Mouse (Mus musculus) embryonic facial prominence, embryonic 15.5 days (tissue): ENCODE results near the gene Pla2g2f. TPM values are rescaled to one million over a fixed set of nuclear protein-coding genes. Genes with fewer than 3 reads are reported as not detected.

Experiments
- ATAC-seq: fragments of 200-750 bp; cut with Nextera tagmentation; 2 replicates; pipeline ENCODE4 v1.8.0; 2017; ENCODE audit warnings: low read depth, moderate TSS enrichment; ENCODE audit not compliant: insufficient number of reproducible peaks, low FRiP score, low TSS enrichment
- H3K27ac ChIP-seq: fragments of 300-500 bp; sonication (generic); replicated peaks from 2 replicates; pipeline ENCODE4 v1.5.1; 2015; ENCODE audit warnings: mild to moderate bottlenecking, inconsistent platforms
- H3K27me3 ChIP-seq: fragments of 300-500 bp; sonication (generic); 2 replicates; pipeline ENCODE4 v1.6.1; 2015; ENCODE audit warnings: inconsistent platforms
- H3K36me3 ChIP-seq: fragments of 300-500 bp; sonication (generic); 2 replicates; pipeline ENCODE4 v1.6.1; 2015; ENCODE audit warnings: mild to moderate bottlenecking, inconsistent platforms
- H3K4me1 ChIP-seq: fragments of 300-500 bp; sonication (generic); 2 replicates; pipeline ENCODE4 v1.6.1; 2015; ENCODE audit warnings: inconsistent platforms
- H3K4me2 ChIP-seq: fragments of 300-500 bp; sonication (generic); replicated peaks from 2 replicates; pipeline ENCODE4 v1.6.1; 2015; ENCODE audit warnings: mild to moderate bottlenecking, inconsistent platforms
- H3K4me3 ChIP-seq: fragments of 300-500 bp; sonication (generic); replicated peaks from 2 replicates; pipeline ENCODE4 v1.5.1; 2015; ENCODE audit warnings: mild to moderate bottlenecking, inconsistent platforms
- H3K9ac ChIP-seq: fragments of 300-500 bp; sonication (generic); 2 replicates; pipeline ENCODE4 v1.6.1; 2015; ENCODE audit warnings: inconsistent platforms
- H3K9me3 ChIP-seq: fragments of 300-500 bp; sonication (generic); replicated peaks from 2 replicates; pipeline ENCODE4 v1.6.1; 2016; ENCODE audit warnings: inconsistent platforms
- WGBS: fragments of 180-500 bp; shearing (Covaris S2); methylation state at CpG from one replicate; pipeline ENCODE4 v1.1.7; 2015; 5-methylcytosine and 5-hydroxymethylcytosine counted together
- polyA plus RNA-seq: library from polyadenylated mRNA; unstranded; fragments of >200 nt; fragmentation: Nextera tagmentation; extraction: Ambion mirVana; gene quantifications from 2 replicates; pipeline ENCODE4 v1.2.1, GENCODE M21; 2015

The Pla2g2f gene
- polyA plus RNA-seq, 1 experiment from 2014 or later = 31.1 TPM

GRCm38 (mm10) chr4:138762266-138762665, 4.8 kb upstream of the Pla2g2f start:
- Histone ChIP-seq H3K9ac (no peak overlapping the region), H3K27me3 (no peaks in the 10 kb centered on the region), H3K4me1 (no peaks in the 10 kb centered on the region), H3K27ac (no peak overlapping the region), H3K9me3 (no peaks in the 10 kb centered on the region), H3K4me3 (no peak overlapping the region), H3K4me2 (no peak overlapping the region), H3K36me3 (no peaks in the 10 kb centered on the region)
- ATAC-seq = no peak
- 75% methylated on average over 9 of the region's 9 CpGs for WGBS

DNA sequence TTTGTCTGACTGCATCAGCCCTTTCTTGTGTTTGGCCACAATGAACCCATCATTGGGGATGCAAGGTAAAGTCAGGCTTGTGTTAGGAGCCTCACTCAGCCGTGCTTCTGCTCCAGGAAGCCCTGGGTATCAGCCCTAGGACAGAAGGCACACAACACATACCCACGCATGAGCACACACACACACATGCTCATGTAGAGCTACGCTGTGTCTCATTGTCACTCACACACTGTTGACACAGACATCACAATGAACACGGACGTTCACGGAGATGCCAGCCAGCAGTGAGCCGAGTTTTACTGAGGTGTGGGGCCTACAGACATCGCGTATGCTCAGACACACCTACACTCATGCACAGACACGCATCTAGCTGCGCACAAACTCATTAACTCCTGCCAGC, 1.4 kb downstream of the Pla2g2f start:
- Histone ChIP-seq H3K27ac (peak overlapping the region; percentile 51), H3K9me3 (no peaks in the 10 kb centered on the region), H3K27me3 (no peaks in the 10 kb centered on the region), H3K9ac (no peak overlapping the region), H3K4me3 (peak overlapping the region; percentile 3; the same call in 1 of the 2 replicates), H3K4me2 (no peak overlapping the region), H3K4me1 (peaks cover 9% of the 10 kb centered on the region; the same call in 1 of the 2 replicates), H3K36me3 (no peaks in the 10 kb centered on the region)
- 63% methylated on average over 11 of the region's 11 CpGs for WGBS
- no peak for ATAC-seq

- H3K36me3 ChIP-seq = no peaks in the 10 kb centered on the region
- no peak overlapping the region for H3K9ac ChIP-seq
- WGBS = 45% methylated on average over 4 of the region's 4 CpGs
Measured at GRCm38 (mm10) chr4:138755439-138755838, 2.0 kb downstream of the Pla2g2f start.

GRCm38 (mm10) chr4:138754432-138754831, 3.0 kb downstream of the Pla2g2f start:
- 76% methylated on average over 9 of the region's 9 CpGs for WGBS
- no peaks in the 10 kb centered on the region for H3K9me3 ChIP-seq
- no peak for ATAC-seq
- H3K27ac ChIP-seq = no peak overlapping the region
- H3K27me3 ChIP-seq = no peaks in the 10 kb centered on the region
- H3K9ac ChIP-seq = no peak overlapping the region
- H3K4me3 ChIP-seq = no peak overlapping the region
- no peak overlapping the region for H3K4me2 ChIP-seq
- H3K36me3 ChIP-seq = no peaks in the 10 kb centered on the region
- peaks cover 9% of the 10 kb centered on the region; the same call in 1 of the 2 replicates for H3K4me1 ChIP-seq

More at GRCm38 (mm10) chr4:138755439-138755838, 2.0 kb downstream of the Pla2g2f start:
- Histone ChIP-seq H3K9me3 (no peaks in the 10 kb centered on the region), H3K27me3 (no peaks in the 10 kb centered on the region), H3K4me2 (no peak overlapping the region), H3K4me1 (peaks cover 9% of the 10 kb centered on the region; the same call in 1 of the 2 replicates), H3K27ac (0 out of 2 replicates have a peak overlapping the region, but pooled peaks have one; percentile 51), H3K4me3 (peak overlapping the region; percentile 3; the same call in 1 of the 2 replicates)
- ATAC-seq = no peak

DNA sequence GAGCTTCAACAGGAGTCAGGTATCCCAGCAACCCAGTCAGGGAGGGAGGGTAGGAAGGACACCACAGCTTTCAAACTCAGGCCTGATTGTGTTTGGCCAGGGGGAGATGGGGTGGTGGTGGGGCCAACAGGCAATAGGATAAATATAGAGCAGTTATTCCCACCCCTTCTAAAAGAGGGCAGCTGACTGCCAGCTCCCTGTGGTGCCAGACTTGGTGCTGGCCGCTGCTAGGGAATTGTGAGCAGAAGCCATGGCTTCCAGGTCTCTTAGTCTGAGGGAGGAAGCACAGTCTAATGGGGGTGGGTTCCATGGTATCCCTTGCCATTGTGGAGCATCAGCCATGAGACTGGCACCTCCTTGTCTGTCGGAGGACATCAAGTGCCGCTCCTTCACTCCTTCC, 3.8 kb downstream of the Pla2g2f start:
- Histone ChIP-seq H3K36me3 (no peaks in the 10 kb centered on the region), H3K4me1 (peaks cover 9% of the 10 kb centered on the region; the same call in 1 of the 2 replicates), H3K9me3 (no peaks in the 10 kb centered on the region), H3K27me3 (no peaks in the 10 kb centered on the region), H3K9ac (no peak overlapping the region), H3K27ac (no peak overlapping the region), H3K4me3 (no peak overlapping the region), H3K4me2 (no peak overlapping the region)
- 85% methylated on average over 3 of the region's 3 CpGs for WGBS
- ATAC-seq = no peak

GRCm38 (mm10) chr4:138752603-138753002, 4.8 kb downstream of the Pla2g2f start:
- Histone ChIP-seq H3K9ac (no peak overlapping the region), H3K36me3 (no peaks in the 10 kb centered on the region), H3K4me3 (no peak overlapping the region), H3K4me2 (no peak overlapping the region), H3K27me3 (no peaks in the 10 kb centered on the region), H3K27ac (no peak overlapping the region), H3K4me1 (peaks cover 15% of the 10 kb centered on the region; the same call in 1 of the 2 replicates), H3K9me3 (no peaks in the 10 kb centered on the region)
- no peak for ATAC-seq
- WGBS = 90% methylated on average over 6 of the region's 6 CpGs

- Histone ChIP-seq H3K27me3 (0 out of 2 replicates have a peak, but pooled peaks cover 2% of the 10 kb centered on the region), H3K9me3 (no peaks in the 10 kb centered on the region), H3K4me3 (no peak overlapping the region), H3K4me2 (no peak overlapping the region), H3K27ac (no peak overlapping the region), H3K36me3 (no peaks in the 10 kb centered on the region), H3K4me1 (peaks cover 6% of the 10 kb centered on the region; the same call in 1 of the 2 replicates), H3K9ac (no peak overlapping the region)
- ATAC-seq = no peak
- WGBS = 46% methylated on average over 8 of the region's 8 CpGs
Measured at GRCm38 (mm10) chr4:138748369-138749072, 8.9 kb downstream of the Pla2g2f start.

DNA sequence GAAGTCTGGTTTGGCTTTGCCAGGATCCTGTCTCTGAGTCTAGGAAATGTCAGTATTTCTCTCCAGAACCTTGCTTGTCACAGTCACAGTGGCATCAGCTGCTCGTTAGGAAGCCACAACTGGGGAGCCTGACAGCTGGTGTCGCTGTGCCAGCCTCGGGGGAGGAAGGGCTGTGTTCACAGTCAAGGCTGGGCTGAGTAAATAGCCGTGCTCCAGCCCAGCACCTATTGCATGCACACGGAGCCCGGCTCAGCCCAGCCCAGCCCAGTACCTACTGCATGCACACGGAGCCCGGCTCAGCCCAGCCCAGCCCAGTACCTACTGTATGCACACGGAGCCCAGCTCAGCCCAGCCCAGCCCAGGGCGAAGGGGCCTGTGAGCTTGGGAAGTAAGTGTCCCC, 9.6 kb downstream of the Pla2g2f start:
- H3K9ac ChIP-seq = no peak overlapping the region
- 52% methylated on average over 10 of the region's 10 CpGs for WGBS
- H3K27ac ChIP-seq = no peak overlapping the region
- H3K27me3 ChIP-seq = 0 out of 2 replicates have a peak, but pooled peaks cover 2% of the 10 kb centered on the region
- H3K4me1 ChIP-seq = peaks cover 6% of the 10 kb centered on the region; the same call in 1 of the 2 replicates
- H3K4me3 ChIP-seq = no peak overlapping the region
- no peaks in the 10 kb centered on the region for H3K36me3 ChIP-seq
- no peak for ATAC-seq
- H3K4me2 ChIP-seq = no peak overlapping the region
- no peaks in the 10 kb centered on the region for H3K9me3 ChIP-seq

DNA sequence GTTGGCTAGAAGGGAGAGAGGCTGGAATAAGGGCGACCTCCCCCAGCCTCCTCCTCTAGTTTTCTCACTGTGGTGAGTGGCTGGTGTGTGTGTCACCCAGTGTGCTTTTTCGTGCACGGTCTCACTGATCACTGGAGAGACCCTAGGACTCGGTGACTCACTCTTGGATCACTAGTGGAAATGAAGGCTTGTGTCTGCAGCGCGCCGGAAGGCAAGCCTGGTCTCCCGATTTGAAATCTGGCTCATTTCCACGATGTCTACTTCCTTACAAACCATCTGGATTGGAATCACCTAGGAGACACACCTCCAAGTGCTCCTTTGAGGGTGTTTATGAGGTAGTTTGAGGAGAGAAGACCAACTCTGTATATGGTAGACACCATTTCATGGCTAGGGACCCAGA, 10.6 kb downstream of the Pla2g2f start:
- no peak for ATAC-seq
- Histone ChIP-seq H3K9ac (no peak overlapping the region), H3K27ac (no peak overlapping the region), H3K4me3 (no peak overlapping the region), H3K9me3 (no peaks in the 10 kb centered on the region), H3K27me3 (0 out of 2 replicates have a peak, but pooled peaks cover 2% of the 10 kb centered on the region), H3K4me2 (no peak overlapping the region), H3K4me1 (peaks cover 6% of the 10 kb centered on the region; the same call in 1 of the 2 replicates), H3K36me3 (no peaks in the 10 kb centered on the region)
- 92% methylated on average over 9 of the region's 9 CpGs for WGBS

GRCm38 (mm10) chr4:138745884-138746283, 11.5 kb downstream of the Pla2g2f start:
- 43% methylated on average over 4 of the region's 4 CpGs for WGBS
- ATAC-seq = no peak
- Histone ChIP-seq H3K9me3 (no peaks in the 10 kb centered on the region), H3K4me1 (peaks cover 6% of the 10 kb centered on the region; the same call in 1 of the 2 replicates), H3K4me2 (no peak overlapping the region), H3K9ac (no peak overlapping the region), H3K36me3 (no peaks in the 10 kb centered on the region), H3K27ac (no peak overlapping the region), H3K27me3 (0 out of 2 replicates have a peak, but pooled peaks cover 2% of the 10 kb centered on the region), H3K4me3 (no peak overlapping the region)

- H3K9me3 ChIP-seq = no peaks in the 10 kb centered on the region
- no peak overlapping the region for H3K4me3 ChIP-seq
- H3K4me1 ChIP-seq = peaks cover 9% of the 10 kb centered on the region
- no peak overlapping the region for H3K27ac ChIP-seq
- 19% methylated on average over 7 of the region's 7 CpGs for WGBS
- no peak for ATAC-seq
- 0 out of 2 replicates have a peak, but pooled peaks cover 2% of the 10 kb centered on the region for H3K27me3 ChIP-seq
- H3K9ac ChIP-seq = no peak overlapping the region
- H3K4me2 ChIP-seq = no peak overlapping the region
- no peaks in the 10 kb centered on the region for H3K36me3 ChIP-seq
Measured at GRCm38 (mm10) chr4:138739136-138739851, 18.1 kb downstream of the Pla2g2f start.
